Mouse (Mus musculus): ENCODE results near the gene D630039A03Rik. TPM values are rescaled to one million over a fixed set of nuclear protein-coding genes. Genes with fewer than 3 reads are reported as not detected.

The D630039A03Rik gene
- total RNA-seq, 2 experiments from 2014 or later: 10.1 to 10.2 TPM

Other genes starting within 250 kb of the D630039A03Rik start
- gene Akap2, start 198.6 kb downstream of the D630039A03Rik start, total RNA-seq (2021): 100 to 1,000 TPM; 106 to 114 TPM
- 100 to 1,000 TPM; 263 to 266 TPM for gene Txn1, start 40.1 kb upstream of the D630039A03Rik start, total RNA-seq (2021)
- gene Txndc8, start 92.8 kb upstream of the D630039A03Rik start, total RNA-seq (2021): not detected